Mouse (Mus musculus) embryonic fibroblast, embryonic 13.5 days (primary cell): ENCODE data around the gene Tbce. TPM values are rescaled to one million over a fixed set of nuclear protein-coding genes. Genes with fewer than 3 reads are reported as not detected.
"Not testable (repeated sequence)": the region's sequence is repeated elsewhere in the genome, so short reads cannot be mapped to it uniquely, and the experiment has no call there.

Source experiments
- H3K27ac ChIP-seq: 2 replicates; pipeline ENCODE4 v1.5.1; 2012; ENCODE audit warnings: low read length, control low read depth, inconsistent platforms; ENCODE audit not compliant: insufficient read depth
- H3K4me1 ChIP-seq: 2 replicates; pipeline ENCODE4 v1.6.1; 2011; ENCODE audit warnings: low read length; ENCODE audit not compliant: control insufficient read depth, insufficient read depth
- H3K4me3 ChIP-seq: 2 replicates; pipeline ENCODE4 v1.5.1; 2011; ENCODE audit warnings: mild to moderate bottlenecking, control low read depth, low read length; ENCODE audit not compliant: insufficient read depth
- CTCF ChIP-seq: IDR thresholded peaks from 2 replicates; pipeline ENCODE4 v1.5.1; 2011; ENCODE audit warnings: mild to moderate bottlenecking, control low read depth, low read length, moderate library complexity, borderline replicate concordance; ENCODE audit not compliant: insufficient read depth
- POLR2A ChIP-seq: IDR thresholded peaks from 2 replicates; pipeline ENCODE4 v1.6.1; 2011; ENCODE audit warnings: low read depth, mild to moderate bottlenecking, control low read depth, low read length, moderate library complexity
- polyA plus RNA-seq: library from polyadenylated mRNA; stranded (reverse); fragments of >200 nt; gene quantifications from 2 replicates; pipeline ENCODE4 v1.2.4, GENCODE M21; 2011; ENCODE audit warnings: low read depth; ENCODE audit not compliant: missing spikeins, insufficient read length

Gene Tbce
- polyA plus RNA-seq, 1 experiment: 79.8 TPM

GRCm38 (mm10) chr13:13983523-13983922, 55.9 kb downstream of the Tbce start:
- Histone ChIP-seq H3K4me3 (no peak overlapping the region), H3K27ac (no peak overlapping the region), H3K4me1 (no peaks in the 10 kb centered on the region)
- TF ChIP-seq POLR2A (no peak), CTCF (no peak)

DNA sequence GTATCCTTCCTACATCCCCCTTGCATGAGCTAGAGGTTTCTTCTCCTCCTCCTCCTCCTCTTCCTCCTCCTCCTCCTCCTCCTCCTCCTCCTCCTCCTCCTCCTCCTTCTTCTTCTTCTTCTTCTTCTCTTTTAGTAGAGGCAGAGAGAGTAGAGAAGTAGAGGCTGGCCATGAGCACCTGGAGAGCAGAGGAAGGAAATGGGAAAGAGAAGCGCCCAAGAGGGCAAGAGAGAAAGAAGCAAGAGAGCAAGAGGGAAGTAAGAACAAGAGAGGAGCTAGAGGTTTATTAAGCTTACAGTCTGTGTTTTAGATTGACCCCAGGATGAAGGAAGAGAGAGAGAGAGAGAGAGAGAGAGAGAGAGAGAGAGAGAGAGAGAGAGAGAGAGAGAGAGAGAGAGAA, 57.6 kb downstream of the Tbce start:
- H3K27ac ChIP-seq, H3K4me3 ChIP-seq, H3K4me1 ChIP-seq: not testable (repeated sequence)

- Histone ChIP-seq H3K4me1 (peaks cover 5% of the 10 kb centered on the region; the same call in 1 of the 2 replicates), H3K27ac (peak overlapping the region; percentile 36; the same call in 1 of the 2 replicates), H3K4me3 (no peak overlapping the region)
- no peak for TF ChIP-seq CTCF
- TF ChIP-seq POLR2A: no peak
Observed at GRCm38 (mm10) chr13:13969796-13970195, 69.6 kb downstream of the Tbce start.

DNA sequence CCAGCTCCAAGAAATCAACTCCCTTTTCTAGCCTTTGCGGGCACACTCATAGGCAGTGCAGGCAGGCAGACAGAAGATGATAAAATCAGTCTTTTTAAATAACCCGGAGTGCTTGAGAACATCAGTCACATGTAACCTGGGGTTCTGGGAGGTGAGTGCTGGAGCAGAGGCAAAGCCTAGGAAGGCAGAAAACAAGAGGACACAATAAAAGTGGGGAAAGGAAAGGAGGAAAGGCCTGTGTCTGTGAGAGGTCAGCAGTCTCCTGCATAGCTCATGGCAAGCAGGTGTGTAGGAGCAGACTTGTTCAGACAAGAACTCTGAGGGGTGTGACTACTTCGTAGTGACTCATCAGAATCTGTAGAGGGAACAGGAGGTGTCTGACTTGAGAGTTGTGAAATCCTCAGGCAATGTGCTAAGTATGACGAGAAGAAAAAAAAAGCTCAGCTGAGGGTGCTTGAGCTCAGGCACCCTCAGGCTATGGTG, 70.8 kb downstream of the Tbce start:
- H3K4me1 ChIP-seq: peaks cover 5% of the 10 kb centered on the region; the same call in 1 of the 2 replicates
- peak overlapping the region; percentile 79 for H3K27ac ChIP-seq
- H3K4me3 ChIP-seq: no peak overlapping the region
- no peak for TF ChIP-seq CTCF
- no peak; the same call in 1 of the 2 replicates for TF ChIP-seq POLR2A

GRCm38 (mm10) chr13:13966172-13966571, 73.3 kb downstream of the Tbce start:
- Histone ChIP-seq H3K27ac (no peak overlapping the region), H3K4me3 (no peak overlapping the region)
- no peak for TF ChIP-seq POLR2A
- no peak for TF ChIP-seq CTCF

GRCm38 (mm10) chr13:13965388-13965964, 74.0 kb downstream of the Tbce start:
- no peak overlapping the region for H3K4me3 ChIP-seq
- H3K27ac ChIP-seq: no peak overlapping the region
- TF ChIP-seq CTCF (no peak), POLR2A (no peak)
- H3K4me1 ChIP-seq: peaks cover 5% of the 10 kb centered on the region; the same call in 1 of the 2 replicates

More at GRCm38 (mm10) chr13:13966172-13966571, 73.3 kb downstream of the Tbce start:
- H3K4me1 ChIP-seq: peaks cover 5% of the 10 kb centered on the region; the same call in 1 of the 2 replicates

- TF ChIP-seq CTCF (no peak), POLR2A (no peak)
- no peak overlapping the region for H3K27ac ChIP-seq
Observed at GRCm38 (mm10) chr13:13961046-13961445, 78.4 kb downstream of the Tbce start.

DNA sequence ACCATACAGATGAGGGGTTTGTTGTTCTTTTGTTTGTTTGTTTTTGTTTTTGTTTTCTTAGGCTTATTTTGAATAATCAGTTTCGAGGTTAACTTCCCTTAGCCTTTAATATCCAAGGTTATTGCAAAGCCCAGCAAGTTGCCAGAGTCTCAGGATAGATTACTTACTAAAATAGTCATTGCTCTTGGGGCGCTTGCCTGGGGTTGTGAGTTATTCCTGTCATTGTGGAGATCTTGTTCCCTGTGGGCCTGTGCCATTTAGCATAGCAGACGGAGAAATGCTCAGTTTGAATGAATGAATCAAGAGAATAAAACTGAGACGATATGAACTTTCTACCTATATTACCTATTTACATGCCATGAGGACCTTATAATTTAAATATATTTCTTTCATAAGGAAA, 79.2 kb downstream of the Tbce start:
- Histone ChIP-seq H3K4me1 (no peaks in the 10 kb centered on the region; the same call in 1 of the 2 replicates), H3K27ac (no peak overlapping the region), H3K4me3 (no peak overlapping the region)
- no peak for TF ChIP-seq POLR2A
- no peak for TF ChIP-seq CTCF

More at GRCm38 (mm10) chr13:13961046-13961445, 78.4 kb downstream of the Tbce start:
- Histone ChIP-seq H3K4me1 (no peaks in the 10 kb centered on the region; the same call in 1 of the 2 replicates), H3K4me3 (no peak overlapping the region)

DNA sequence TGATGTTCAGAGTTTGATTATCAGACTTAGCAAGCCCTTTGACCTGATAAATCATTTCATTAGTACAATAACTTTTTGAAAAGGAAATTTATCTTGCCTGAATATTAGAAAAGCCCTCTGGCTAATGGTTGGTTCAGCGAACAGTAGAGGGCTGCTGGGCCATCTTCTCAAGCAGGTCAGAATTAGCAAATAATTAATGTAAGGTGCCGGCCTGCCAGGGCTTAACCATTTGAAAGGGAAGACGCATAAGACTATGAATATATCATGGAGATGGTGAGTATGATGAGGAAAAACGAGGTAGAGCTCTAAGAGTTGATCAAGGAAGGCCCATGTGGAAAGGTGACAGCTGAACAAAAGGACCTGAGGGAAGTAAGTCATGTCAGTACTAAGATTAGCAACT, 82.8 kb downstream of the Tbce start:
- Histone ChIP-seq H3K4me3 (no peak overlapping the region), H3K27ac (no peak overlapping the region), H3K4me1 (no peaks in the 10 kb centered on the region; the same call in 1 of the 2 replicates)
- no peak for TF ChIP-seq POLR2A
- TF ChIP-seq CTCF: no peak

DNA sequence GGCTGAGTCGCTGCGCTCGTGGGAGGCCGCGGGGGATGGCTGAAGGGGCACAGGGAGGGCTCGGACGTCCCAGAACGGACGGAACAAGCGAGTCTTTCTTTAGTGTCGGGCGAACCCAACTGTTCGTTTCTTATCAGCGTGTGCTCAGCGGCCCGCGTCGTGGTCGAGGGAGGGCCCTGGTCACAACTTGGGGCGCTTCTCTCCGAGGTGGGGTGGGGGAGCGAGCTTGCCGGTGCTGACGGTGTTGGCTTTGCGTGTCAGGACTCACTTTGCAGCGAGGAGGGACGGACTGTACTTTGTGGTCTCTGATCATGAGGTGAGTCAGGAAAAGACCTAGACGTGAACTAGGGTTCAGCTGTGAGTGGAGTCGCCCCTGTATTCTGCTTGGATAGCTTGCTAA, 84.5 kb downstream of the Tbce start:
- H3K4me1 ChIP-seq: no peaks in the 10 kb centered on the region; the same call in 1 of the 2 replicates
- no peak for TF ChIP-seq POLR2A
- TF ChIP-seq CTCF: no peak
- H3K27ac ChIP-seq: peak overlapping the region; percentile 7
- peak overlapping the region; percentile 72 for H3K4me3 ChIP-seq
